Mouse (Mus musculus): ENCODE measurements around the gene Rad51.

Gene Rad51

GRCm38 (mm10) chr2:119165401-119165800 is 52.8 kb downstream of the Rad51 start:
- DNase-seq = no peak

GRCm38 (mm10) chr2:119166901-119167865 is 54.6 kb downstream of the Rad51 start, which contains the start of gene Gchfr:
Gene Gchfr (plus strand): TSS chr2:119167773.
- peak; percentile 37 for DNase-seq

DNA sequence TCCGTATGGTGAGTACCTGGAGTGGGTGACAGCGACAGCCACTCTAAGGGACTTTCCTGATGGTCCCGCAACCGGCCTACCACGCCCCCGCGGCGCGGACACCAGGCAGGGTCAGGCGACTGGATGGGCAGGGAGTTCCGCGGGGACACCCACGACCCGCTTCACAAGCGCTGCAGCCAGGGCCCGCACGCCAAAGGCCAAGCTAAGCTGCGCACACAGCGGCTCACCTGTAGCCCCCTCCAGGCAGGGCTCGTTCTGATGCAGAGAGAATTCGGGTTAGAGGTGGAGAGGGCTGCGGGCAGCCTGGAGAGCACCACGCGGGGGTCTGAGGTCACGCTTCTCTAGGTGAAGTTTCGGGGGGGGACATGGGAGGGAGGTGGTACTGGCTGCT is 55.3 kb downstream of the Rad51 start:
- DNase-seq = no peak

GRCm38 (mm10) chr2:119170282-119170681 is 57.7 kb downstream of the Rad51 start:
- DNase-seq = no peak

DNA sequence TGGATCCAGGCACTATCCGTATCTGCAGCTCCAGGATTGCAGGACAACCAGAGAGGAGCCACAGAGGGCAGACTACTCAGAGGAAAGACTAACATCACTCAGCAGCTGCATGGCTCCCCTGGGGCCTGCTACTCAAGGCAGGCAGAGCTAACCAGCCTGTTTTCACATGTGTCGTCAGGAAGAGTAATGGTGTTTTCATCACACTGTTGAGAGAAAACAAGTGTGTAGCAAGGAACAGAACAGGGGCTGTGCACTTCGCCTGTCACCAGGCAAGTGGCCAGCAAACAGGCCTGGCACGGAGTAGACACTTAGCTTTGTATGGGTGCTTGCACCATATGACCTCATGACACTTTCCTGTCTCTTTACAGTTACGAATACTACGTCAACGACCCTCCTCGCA is 59.0 kb downstream of the Rad51 start:
- DNase-seq = no peak

GRCm38 (mm10) chr2:119172446-119172845 is 59.9 kb downstream of the Rad51 start:
- DNase-seq = no peak

DNA sequence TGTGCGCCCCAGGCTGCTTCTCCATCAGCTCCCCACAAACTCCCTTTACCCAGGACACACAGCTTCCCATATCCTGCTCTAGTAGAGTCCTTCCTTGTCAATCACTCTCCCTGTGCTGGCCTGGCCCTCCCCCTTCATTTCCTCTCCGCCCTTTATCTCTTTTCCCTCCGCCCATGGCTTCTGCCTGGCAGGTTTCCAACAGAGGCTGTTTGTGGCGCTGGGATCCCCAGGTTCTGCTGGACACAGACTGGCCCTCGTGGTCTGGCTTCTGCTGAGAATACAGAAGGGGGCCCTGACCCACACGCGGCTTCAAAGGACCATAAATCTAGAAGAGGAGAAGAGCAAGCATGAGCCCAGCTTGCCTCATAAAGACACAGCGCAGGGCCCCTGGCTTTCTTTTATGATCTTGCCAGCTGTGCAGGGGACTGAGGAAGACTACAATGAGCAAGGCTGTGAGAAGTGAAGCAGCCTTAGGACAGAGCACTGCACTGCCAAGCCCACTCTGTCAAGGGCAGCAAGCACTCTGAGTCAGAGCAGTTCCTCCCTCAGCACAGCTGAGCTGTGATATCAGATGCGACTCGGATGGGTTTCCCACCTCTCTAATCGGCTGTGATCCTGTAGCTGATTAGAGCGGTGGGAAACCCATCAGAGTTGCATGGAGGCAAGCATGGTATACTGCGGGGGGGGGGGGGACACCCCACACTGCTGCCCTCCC is 60.4 kb downstream of the Rad51 start:
- no peak for DNase-seq

DNA sequence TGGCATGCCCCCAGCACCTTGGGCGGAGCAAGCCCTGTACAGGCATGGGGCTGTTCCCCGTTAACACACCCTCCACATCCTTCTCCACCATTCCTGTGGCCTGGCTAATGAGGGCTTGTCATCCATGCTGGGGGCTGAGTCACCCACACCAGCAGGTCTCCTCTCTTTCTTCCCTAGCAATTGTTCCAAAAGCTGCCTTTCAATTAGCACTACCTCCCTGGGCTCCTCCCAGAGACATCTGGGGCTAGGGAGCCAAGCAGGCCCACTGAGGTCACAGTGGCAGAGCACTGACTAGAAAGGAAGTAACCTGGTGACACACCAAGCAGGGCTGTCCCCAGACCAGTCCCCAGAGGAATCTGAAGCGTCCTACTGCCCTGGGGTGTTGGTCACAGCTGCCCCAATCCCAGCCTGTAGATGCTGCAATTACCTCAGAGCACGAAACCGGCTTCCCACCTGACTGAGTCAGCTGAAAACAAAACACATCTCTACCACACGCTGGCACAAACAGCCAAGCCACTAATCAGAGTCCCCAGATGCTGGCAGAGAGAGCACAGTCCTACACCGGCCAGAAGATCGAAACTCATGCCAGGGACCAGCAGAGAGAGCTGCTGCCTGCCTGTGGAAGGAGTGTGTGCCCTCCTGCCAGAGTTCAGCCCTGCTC is 61.5 kb downstream of the Rad51 start, which contains the start of gene Gm14137:
Gene Gm14137, plus strand, starts transcription at position 519 of the 661 bp plus-strand sequence.
- DNase-seq = no peak

DNA sequence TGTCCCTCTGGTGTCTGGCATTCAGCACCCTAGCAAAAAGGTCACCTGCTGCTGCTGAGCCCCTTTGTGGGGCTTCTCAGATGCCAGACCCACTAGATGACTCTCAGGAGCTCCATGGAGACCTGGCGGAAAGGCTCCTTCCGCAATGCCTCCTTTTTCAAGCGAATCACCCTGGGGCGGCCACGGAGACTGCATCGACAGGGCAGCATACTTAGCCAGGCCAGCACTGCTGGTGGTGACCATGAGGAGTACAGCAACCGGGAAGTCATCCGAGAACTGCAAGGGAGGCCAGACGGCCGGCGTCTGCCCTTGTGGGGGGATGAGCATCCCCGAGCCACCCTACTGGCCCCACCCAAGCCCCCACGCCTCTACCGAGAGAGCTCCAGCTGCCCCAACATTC is 62.3 kb downstream of the Rad51 start:
- DNase-seq = no peak

- DNase-seq = no peak
Observed at GRCm38 (mm10) chr2:119175614-119176013, 63.0 kb downstream of the Rad51 start.

DNA sequence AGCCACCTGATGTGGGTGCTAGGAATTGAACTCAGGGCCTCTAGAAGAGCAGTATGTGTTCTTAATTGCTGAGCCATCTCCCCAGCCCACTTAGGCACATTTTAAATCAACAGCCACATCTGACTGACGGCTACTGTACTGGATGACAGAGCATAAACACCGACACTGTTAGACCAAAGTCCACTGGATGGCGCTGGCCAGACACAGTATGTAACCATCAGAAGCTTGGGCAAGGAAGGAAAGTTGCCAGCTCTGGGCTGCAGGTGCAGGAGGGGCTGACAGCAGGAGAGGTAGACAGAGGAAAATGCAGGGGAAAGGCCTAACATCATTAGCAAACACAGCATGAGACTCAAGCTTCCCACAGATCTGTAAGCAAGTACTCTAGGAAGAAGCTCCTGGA is 64.2 kb downstream of the Rad51 start:
- no peak for DNase-seq

- DNase-seq = no peak
Observed at GRCm38 (mm10) chr2:119177384-119177939, 64.9 kb downstream of the Rad51 start.

DNA sequence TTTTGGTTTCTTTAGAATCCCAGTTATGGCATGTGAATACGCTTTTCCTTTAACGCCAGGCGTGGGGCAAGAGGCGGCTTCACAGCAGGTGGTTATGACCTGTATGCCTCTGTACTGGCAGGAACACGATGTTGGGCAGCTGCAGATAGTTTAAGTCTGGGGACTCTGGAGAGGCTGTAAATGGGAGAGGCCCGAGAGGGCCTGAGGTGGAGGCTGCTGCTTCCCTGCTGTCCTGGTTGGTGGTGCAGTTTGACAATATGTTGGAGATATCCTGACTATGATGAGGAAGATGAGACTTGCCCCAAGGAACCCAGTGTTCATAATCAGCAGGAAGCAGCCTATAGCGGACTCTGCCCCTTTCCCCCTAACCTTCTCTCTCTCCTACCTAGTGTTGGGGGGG is 70.3 kb downstream of the Rad51 start:
- no peak for DNase-seq

DNA sequence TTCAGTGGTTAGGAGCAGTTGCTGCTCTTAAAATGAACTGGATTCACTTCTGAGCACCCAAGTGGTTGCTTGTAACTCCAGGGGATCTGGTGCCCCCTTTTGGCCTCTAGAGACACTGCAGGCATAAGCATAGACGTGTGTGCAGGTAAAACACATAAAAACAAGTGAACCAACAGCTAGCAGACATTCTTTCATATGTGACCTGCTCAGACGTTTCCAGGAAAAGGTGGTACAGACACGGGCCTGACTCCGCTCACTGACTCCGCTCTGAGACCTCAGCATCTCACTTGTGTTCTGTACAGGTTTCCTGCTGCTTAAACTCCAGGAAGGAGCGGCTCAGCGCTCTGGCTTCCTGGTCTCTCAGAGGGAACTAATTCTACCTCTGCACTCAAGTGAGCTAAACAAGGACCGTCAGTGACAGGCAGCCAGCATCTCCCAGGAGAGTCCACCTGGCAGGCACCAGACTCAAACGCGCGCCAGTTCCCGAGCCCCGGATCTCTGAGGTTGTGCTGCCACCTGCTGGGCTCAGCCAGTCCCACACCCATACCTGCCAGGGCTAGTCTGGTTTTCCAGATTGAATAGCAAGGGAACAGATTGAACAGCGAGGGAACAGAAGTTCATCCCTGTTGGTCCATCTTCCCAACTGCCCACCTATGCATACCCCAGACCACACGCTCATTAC is 76.6 kb downstream of the Rad51 start:
- peak; percentile 77 for DNase-seq

GRCm38 (mm10) chr2:119190969-119191368 is 78.4 kb downstream of the Rad51 start:
- no peak for DNase-seq

DNA sequence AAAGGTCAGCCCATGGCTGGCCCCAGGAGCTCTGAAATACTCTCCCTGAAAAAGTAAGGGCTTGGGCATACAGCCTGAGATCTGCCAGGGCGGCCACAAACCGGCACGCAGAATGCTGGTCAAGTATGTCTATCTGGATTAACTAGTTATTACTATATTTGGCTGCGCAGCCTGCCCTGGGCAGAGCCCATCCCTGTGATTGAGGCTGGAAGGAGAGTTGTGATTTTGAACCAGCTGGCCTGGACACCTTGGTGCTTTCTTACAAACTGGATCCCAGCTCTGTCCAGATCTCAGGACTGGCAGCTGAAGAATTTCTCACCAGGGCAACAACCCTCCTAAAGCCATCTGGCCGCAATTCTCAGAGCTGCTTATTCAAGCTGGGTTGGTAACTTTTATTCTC is 81.5 kb downstream of the Rad51 start:
- DNase-seq = no peak

- DNase-seq = no peak
Observed at GRCm38 (mm10) chr2:119196316-119197108, 83.9 kb downstream of the Rad51 start.

All from right cerebral cortex, postnatal 25 days (tissue).